ENCODE assay signal across 8 mouse cellular contexts in genomic region chr5:105518626-105519095, GRCm38 (mm10). TPM values are rescaled to one million over a fixed set of nuclear protein-coding genes. Genes with fewer than 3 reads are reported as not detected.
DNase-seq lines count a peak whose midpoint lies in the region; ATAC-seq and TF ChIP-seq lines count a peak whose summit lies in the region.

No protein-coding gene starts in this region.

- peak; percentile 10 for DNase-seq in cerebellum, adult 9-10 months
- DNase-seq in cerebellum, postnatal 36 days = no peak
- DNase-seq in retina, postnatal 1 day = peak; percentile 83
- no peak for DNase-seq in retina, embryonic 14.5 days (ENCODE audit: low spot score)
- DNase-seq in liver, postnatal 0 days = no peak
- peak; percentile 66 for DNase-seq in splenic B cell, adult 2 months (ENCODE audit: low read depth, low spot score)
- DNase-seq in ovary, postnatal 36 days (ENCODE audit: low spot score) = no peak

- H3K27ac ChIP-seq in hindbrain, embryonic 12.5 days = peak overlapping the region; percentile 87
- H3K27ac ChIP-seq in liver, postnatal 0 days (ENCODE audit: low read depth) = peak overlapping the region; percentile 74

- H3K9ac ChIP-seq in hindbrain, embryonic 12.5 days = peak overlapping the region; percentile 84
- peak overlapping the region; percentile 72 for H3K9ac ChIP-seq in liver, postnatal 0 days (replicated peaks)

- no peaks in the 10 kb centered on the region for H3K9me3 ChIP-seq in hindbrain, embryonic 12.5 days (replicated peaks)
- H3K9me3 ChIP-seq in liver, postnatal 0 days (ENCODE audit: low read length) = no peaks in the 10 kb centered on the region

- H3K4me2 ChIP-seq in hindbrain, embryonic 12.5 days (replicated peaks) = peak overlapping the region; percentile 89
- H3K4me2 ChIP-seq in liver, postnatal 0 days (ENCODE audit: low read depth, low read length) = peak overlapping the region; percentile 98

- WGBS in hindbrain, embryonic 12.5 days = 2% methylated on average over 16 of the region's 16 CpGs
- WGBS in liver, postnatal 0 days (ENCODE audit: insufficient replicate concordance) = under 1% methylated on average over 16 of the region's 16 CpGs

- ATAC-seq in hindbrain, embryonic 12.5 days (ENCODE audit: low FRiP score) = peak; percentile 44
- ATAC-seq in liver, postnatal 0 days = peak; percentile 44

- TF ChIP-seq CTCF in liver, postnatal 0 days (IDR thresholded peaks at IDR 0.05; ENCODE audit: low read depth) = no peak

- no peaks in the 10 kb centered on the region for H3K36me3 ChIP-seq in hindbrain, embryonic 12.5 days
- no peaks in the 10 kb centered on the region for H3K36me3 ChIP-seq in liver, postnatal 0 days (replicated peaks; ENCODE audit: insufficient read depth, low read length)
- no peaks in the 10 kb centered on the region for H3K36me3 ChIP-seq in splenic B cell, adult 2 months (ENCODE audit: control insufficient read depth, insufficient read depth, low read length, poor library complexity, severe bottlenecking)

- H3K4me1 ChIP-seq in hindbrain, embryonic 12.5 days = peaks cover 19% of the 10 kb centered on the region
- peaks cover 18% of the 10 kb centered on the region for H3K4me1 ChIP-seq in liver, postnatal 0 days (ENCODE audit: insufficient read depth)

- H3K4me3 ChIP-seq in hindbrain, embryonic 12.5 days = peak overlapping the region; percentile 79
- peak overlapping the region; percentile 71 for H3K4me3 ChIP-seq in liver, postnatal 0 days (ENCODE audit: low read depth, low read length)

- TF ChIP-seq EP300 in liver, postnatal 0 days (IDR thresholded peaks at IDR 0.05; ENCODE audit: low read depth) = no peak

- H3K27me3 ChIP-seq in hindbrain, embryonic 12.5 days = no peaks in the 10 kb centered on the region
- no peaks in the 10 kb centered on the region for H3K27me3 ChIP-seq in liver, postnatal 0 days (ENCODE audit: insufficient read depth, low read length)
- H3K27me3 ChIP-seq in splenic B cell, adult 2 months (ENCODE audit: control insufficient read depth, insufficient read depth, low read length, poor library complexity, severe bottlenecking) = no peaks in the 10 kb centered on the region

RNA-seq across cellular contexts. Expression of gene Lrrc8c, which starts 0.5 kb away (rescaled TPM):
- polyA plus RNA-seq in hindbrain, embryonic 12.5 days (2016; fragmentation: Nextera tagmentation; extraction: Ambion mirVana) = 13.4 and 15.8 TPM in 2 replicates
- 8.3 and 9.8 TPM in 2 replicates for polyA plus RNA-seq in liver, postnatal 0 days (2015; fragmentation: Nextera tagmentation; extraction: Ambion mirVana)

Comparison
In these comparisons a context has a peak if more than half of its experiments do, and no peak if none do; other contexts are left out.
1. DNase-seq: peak in cerebellum, adult 9-10 months (single experiment), retina, postnatal 1 day (single experiment) and splenic B cell, adult 2 months (single experiment); none in cerebellum, postnatal 36 days (0 of 2), retina, embryonic 14.5 days (single experiment), liver, postnatal 0 days (single experiment) and ovary, postnatal 36 days (single experiment).